Mouse (Mus musculus) bone marrow macrophage, adult 2 months (primary cell): ENCODE measurements at regions not wholly inside any gene's neighbourhood (a gene's known extent, or its start where the extent isn't known, plus 50 kb on each side); places are given as distances from the start of the nearest gene placed in this dataset.

Experiments used
- H3K27ac ChIP-seq: 2 replicates; pipeline ENCODE4 v1.5.1; 2012; ENCODE audit warnings: low read depth, low read length; ENCODE audit not compliant: insufficient read depth
- H3K4me1 ChIP-seq: 2 replicates; pipeline ENCODE4 v1.6.1; 2012; ENCODE audit warnings: low read length; ENCODE audit not compliant: control insufficient read depth, insufficient read depth
- H3K4me3 ChIP-seq: 2 replicates; pipeline ENCODE4 v1.5.1; 2012; ENCODE audit warnings: mild to moderate bottlenecking, low read length, moderate library complexity; ENCODE audit not compliant: insufficient read depth
- CTCF ChIP-seq: IDR thresholded peaks from 2 replicates; pipeline ENCODE4 v1.5.1; 2012; ENCODE audit warnings: low read depth, mild to moderate bottlenecking, low read length, moderate library complexity
- POLR2A ChIP-seq: IDR thresholded peaks from 2 replicates; pipeline ENCODE4 v1.6.1; 2012; ENCODE audit warnings: mild to moderate bottlenecking, low read depth, low read length, borderline replicate concordance

GRCm38 (mm10) chr14:120135198-120135597, 93.0 kb upstream of the Oxgr1 start:
- Histone ChIP-seq H3K4me3 (no peak overlapping the region), H3K27ac (no peak overlapping the region), H3K4me1 (peaks cover 4% of the 10 kb centered on the region; the same call in 1 of the 2 replicates)
- no peak for TF ChIP-seq POLR2A
- TF ChIP-seq CTCF: no peak

- TF ChIP-seq POLR2A (no peak), CTCF (no peak)
- Histone ChIP-seq H3K4me3 (no peak overlapping the region), H3K27ac (no peak overlapping the region), H3K4me1 (peaks cover 4% of the 10 kb centered on the region; the same call in 1 of the 2 replicates)
Observed at GRCm38 (mm10) chr14:120136736-120137135, 94.5 kb upstream of the Oxgr1 start.

GRCm38 (mm10) chr14:120137680-120138136, 95.5 kb upstream of the Oxgr1 start:
- Histone ChIP-seq H3K27ac (peak overlapping the region; percentile 15), H3K4me3 (peak overlapping the region; percentile 29), H3K4me1 (peaks cover 4% of the 10 kb centered on the region; the same call in 1 of the 2 replicates)
- TF ChIP-seq POLR2A: no peak
- peak; percentile 65 for TF ChIP-seq CTCF

- Histone ChIP-seq H3K4me3 (no peak overlapping the region), H3K27ac (no peak overlapping the region), H3K4me1 (peaks cover 4% of the 10 kb centered on the region; the same call in 1 of the 2 replicates)
- TF ChIP-seq POLR2A: no peak
- no peak for TF ChIP-seq CTCF
Observed at GRCm38 (mm10) chr14:120138546-120138945, 96.3 kb upstream of the Oxgr1 start.

- H3K27ac ChIP-seq: no peak overlapping the region
- TF ChIP-seq POLR2A (no peak), CTCF (no peak)
- peaks cover 4% of the 10 kb centered on the region; the same call in 1 of the 2 replicates for H3K4me1 ChIP-seq
- no peak overlapping the region for H3K4me3 ChIP-seq
Observed at GRCm38 (mm10) chr14:120139256-120139655, 97.0 kb upstream of the Oxgr1 start.

GRCm38 (mm10) chr14:120139671-120140071, 97.4 kb upstream of the Oxgr1 start:
- TF ChIP-seq CTCF (no peak), POLR2A (no peak)
- Histone ChIP-seq H3K27ac (no peak overlapping the region), H3K4me1 (peaks cover 4% of the 10 kb centered on the region; the same call in 1 of the 2 replicates), H3K4me3 (no peak overlapping the region)

GRCm38 (mm10) chr14:120140211-120140610, 98.0 kb upstream of the Oxgr1 start:
- H3K4me3 ChIP-seq: no peak overlapping the region
- peaks cover 4% of the 10 kb centered on the region; the same call in 1 of the 2 replicates for H3K4me1 ChIP-seq
- no peak overlapping the region for H3K27ac ChIP-seq
- TF ChIP-seq POLR2A: no peak
- TF ChIP-seq CTCF: no peak

GRCm38 (mm10) chr14:120140791-120141747, 98.8 kb upstream of the Oxgr1 start:
- H3K27ac ChIP-seq: no peak overlapping the region
- no peak overlapping the region for H3K4me3 ChIP-seq
- peaks cover 4% of the 10 kb centered on the region; the same call in 1 of the 2 replicates for H3K4me1 ChIP-seq
- TF ChIP-seq CTCF: no peak
- TF ChIP-seq POLR2A: no peak

- Histone ChIP-seq H3K4me1 (peaks cover 3% of the 10 kb centered on the region; the same call in 1 of the 2 replicates), H3K27ac (no peak overlapping the region), H3K4me3 (no peak overlapping the region)
- no peak for TF ChIP-seq CTCF
- no peak for TF ChIP-seq POLR2A
Observed at GRCm38 (mm10) chr14:120142281-120142680, 100.0 kb upstream of the Oxgr1 start.

- H3K27ac ChIP-seq: no peak overlapping the region
- TF ChIP-seq CTCF (no peak), POLR2A (no peak)
- H3K4me1 ChIP-seq: no peaks in the 10 kb centered on the region
- no peak overlapping the region for H3K4me3 ChIP-seq
Observed at GRCm38 (mm10) chr14:120144451-120144850, 102.2 kb upstream of the Oxgr1 start.
